Comparison of ENCODE assay signal across 17 mouse cellular contexts in genomic region chr13:13581988-13582387, GRCm38 (mm10).
"Had no signal": no experiment of that assay in that cellular context is flagged by ENCODE, and none has a peak within 500 bp of the region (broad histone marks: within the 10 kb centered on the region; RNA-seq: fewer than 3 reads in every experiment).

No protein-coding gene starts in this region.

- DNase-seq: kidney, adult 8-10 months; kidney, postnatal 25 days; liver; liver, embryonic 13.5 days; liver, postnatal 0 days; lung, postnatal 14 days; retina, postnatal 1 day; right cerebral cortex, postnatal 14 days; thymus, postnatal 36 days had no signal

- H3K9me3 ChIP-seq: limb, embryonic 12.5 days; liver, embryonic 13.5 days; lung, embryonic 15.5 days; megakaryocyte, embryonic 14.5 days; midbrain, embryonic 12.5 days; stomach, embryonic 15.5 days had no signal

- H3K36me3 ChIP-seq: limb, embryonic 12.5 days; liver, embryonic 13.5 days; lung, embryonic 15.5 days; midbrain, embryonic 12.5 days; stomach, embryonic 15.5 days had no signal

- ATAC-seq: intestine, postnatal 0 days; liver, postnatal 0 days; midbrain, embryonic 16.5 days had no signal

- H3K4me1 ChIP-seq: limb, embryonic 12.5 days; stomach, embryonic 15.5 days had no signal

- H3K4me2 ChIP-seq: limb, embryonic 12.5 days; liver, embryonic 13.5 days; lung, embryonic 15.5 days; midbrain, embryonic 12.5 days; stomach, embryonic 15.5 days had no signal

- H3K9ac ChIP-seq: limb, embryonic 12.5 days; liver, embryonic 13.5 days; liver, postnatal 0 days; lung, embryonic 15.5 days; midbrain, embryonic 12.5 days; stomach, embryonic 15.5 days had no signal

- H3K4me3 ChIP-seq: left cerebral cortex, adult 2 months; limb, embryonic 12.5 days; liver, embryonic 13.5 days; lung, embryonic 15.5 days; megakaryocyte, embryonic 14.5 days; midbrain, embryonic 12.5 days; stomach, embryonic 15.5 days had no signal

- H3K27me3 ChIP-seq: limb, embryonic 12.5 days; liver, embryonic 13.5 days; lung, embryonic 15.5 days; megakaryocyte, embryonic 14.5 days; midbrain, embryonic 12.5 days; stomach, embryonic 15.5 days had no signal

- H3K27ac ChIP-seq: left cerebral cortex, adult 2 months; limb, embryonic 12.5 days; liver, embryonic 13.5 days; lung, embryonic 15.5 days; midbrain, embryonic 12.5 days; stomach, embryonic 15.5 days had no signal
